ENCODE assay signal across 8 mouse cellular contexts in the genomic region with DNA sequence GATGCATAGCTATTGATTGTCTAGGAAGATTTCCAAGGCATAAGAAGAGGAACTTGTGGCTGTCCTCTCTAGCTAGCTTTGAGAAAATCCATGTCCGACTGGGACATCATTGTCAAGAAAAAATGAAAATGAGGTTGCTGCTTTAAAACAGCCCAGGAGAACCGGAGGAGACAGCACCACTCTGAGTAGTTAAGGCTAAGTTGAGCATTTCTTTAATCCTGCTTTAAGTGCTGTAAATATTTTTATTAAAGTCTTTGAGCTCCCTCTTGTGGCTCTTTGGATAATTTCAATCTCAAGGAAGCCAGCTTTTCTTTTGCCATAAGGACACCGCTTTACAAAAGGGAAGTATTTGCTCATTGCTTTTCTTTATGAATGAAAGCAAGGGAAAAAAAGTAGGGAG.
A peak's percentile ranks its signal among the peaks of the same experiment; 100 is the strongest.
DNase-seq lines count a peak whose midpoint lies in the region; ATAC-seq and TF ChIP-seq lines count a peak whose summit lies in the region.

No protein-coding gene starts in this region.

- WGBS in kidney, embryonic 16.5 days = 21% methylated on average over 3 of the region's 3 CpGs
- WGBS in hindbrain, embryonic 15.5 days = 14% methylated on average over 3 of the region's 3 CpGs

- H3K4me2 ChIP-seq in kidney, embryonic 16.5 days (replicated peaks; ENCODE audit: low read depth, low read length) = no peak overlapping the region
- no peak overlapping the region for H3K4me2 ChIP-seq in hindbrain, embryonic 15.5 days

- no peak overlapping the region for H3K27ac ChIP-seq in kidney, embryonic 16.5 days (ENCODE audit: low read length)
- H3K27ac ChIP-seq in hindbrain, embryonic 15.5 days (replicated peaks) = no peak overlapping the region

- no peak overlapping the region for H3K9ac ChIP-seq in kidney, embryonic 16.5 days (replicated peaks; ENCODE audit: low read length)
- H3K9ac ChIP-seq in hindbrain, embryonic 15.5 days = no peak overlapping the region

- DNase-seq in kidney, adult 9 months = peak; percentile 73
- peak; percentile 88 for DNase-seq in brain, embryonic 14.5 days (ENCODE audit: low read depth)
- DNase-seq in retina, postnatal 7 days (ENCODE audit: low read depth, low spot score) = peak; percentile 45
- no peak for DNase-seq in testis, postnatal 10 days (ENCODE audit: low spot score)
- DNase-seq in urinary bladder, postnatal 10 days (ENCODE audit: low spot score) = no peak

- no peak for TF ChIP-seq POLR2A in brain, embryonic 14.5 days (IDR thresholded peaks at IDR 0.05; ENCODE audit: borderline replicate concordance, extremely low read depth, insufficient read depth, insufficient read length, poor library complexity, severe bottlenecking)

- TF ChIP-seq CTCF in E14TG2a.4 (conservative IDR thresholded peaks at IDR 0.05; ENCODE audit: low read length) = peak; percentile 43
- 0 out of 2 replicates have a peak, but pooled peaks have one; percentile 10 for TF ChIP-seq CTCF in brain, embryonic 14.5 days (IDR thresholded peaks at IDR 0.05; ENCODE audit: borderline replicate concordance, extremely low read depth, insufficient read depth, insufficient read length)

- no peaks in the 10 kb centered on the region for H3K36me3 ChIP-seq in kidney, embryonic 16.5 days (ENCODE audit: insufficient read depth, low read length)
- peaks cover 5% of the 10 kb centered on the region; the same call in 1 of the 2 replicates for H3K36me3 ChIP-seq in E14TG2a.4 (ENCODE audit: insufficient read depth, low read length)
- no peaks in the 10 kb centered on the region for H3K36me3 ChIP-seq in hindbrain, embryonic 15.5 days

- H3K27me3 ChIP-seq in kidney, embryonic 16.5 days (ENCODE audit: insufficient read depth, low read length) = no peaks in the 10 kb centered on the region
- no peaks in the 10 kb centered on the region for H3K27me3 ChIP-seq in E14TG2a.4 (ENCODE audit: insufficient read depth, low read length)
- no peaks in the 10 kb centered on the region for H3K27me3 ChIP-seq in hindbrain, embryonic 15.5 days

- H3K9me3 ChIP-seq in kidney, embryonic 16.5 days (ENCODE audit: low read length) = no peaks in the 10 kb centered on the region
- no peaks in the 10 kb centered on the region for H3K9me3 ChIP-seq in E14TG2a.4 (ENCODE audit: low read length)
- H3K9me3 ChIP-seq in hindbrain, embryonic 15.5 days = no peaks in the 10 kb centered on the region

- H3K4me3 ChIP-seq in kidney, embryonic 16.5 days (ENCODE audit: low read length) = no peak overlapping the region
- H3K4me3 ChIP-seq in E14TG2a.4 (replicated peaks; ENCODE audit: low read length) = no peak overlapping the region
- no peak overlapping the region for H3K4me3 ChIP-seq in hindbrain, embryonic 15.5 days

- H3K4me1 ChIP-seq in kidney, embryonic 16.5 days (ENCODE audit: insufficient read depth, low read length) = no peaks in the 10 kb centered on the region
- peaks cover 11% of the 10 kb centered on the region for H3K4me1 ChIP-seq in E14TG2a.4 (replicated peaks; ENCODE audit: low read depth, low read length)
- no peaks in the 10 kb centered on the region for H3K4me1 ChIP-seq in hindbrain, embryonic 15.5 days (replicated peaks)

- no peak; the same call in 1 of the 2 replicates for ATAC-seq in kidney, embryonic 16.5 days (ENCODE audit: low FRiP score, low TSS enrichment)
- ATAC-seq in hindbrain, embryonic 15.5 days (ENCODE audit: low FRiP score, low read depth) = 0 out of 2 replicates have a peak, but pooled peaks have one; percentile 38

Comparison
In these comparisons a context has a peak if more than half of its experiments do, and no peak if none do; other contexts are left out.
1. DNase-seq: peak in kidney, adult 9 months (single experiment), brain, embryonic 14.5 days (single experiment) and retina, postnatal 7 days (single experiment); none in testis, postnatal 10 days (single experiment) and urinary bladder, postnatal 10 days (single experiment).